Mouse (Mus musculus): Measurements from ENCODE around the gene Prrx2. TPM values are rescaled to one million over a fixed set of nuclear protein-coding genes. Genes with fewer than 3 reads are reported as not detected.

The Prrx2 gene
- total and polyA plus RNA-seq, 2 experiments from 2014 or later, result 3.6 to 24.0 TPM

DNA sequence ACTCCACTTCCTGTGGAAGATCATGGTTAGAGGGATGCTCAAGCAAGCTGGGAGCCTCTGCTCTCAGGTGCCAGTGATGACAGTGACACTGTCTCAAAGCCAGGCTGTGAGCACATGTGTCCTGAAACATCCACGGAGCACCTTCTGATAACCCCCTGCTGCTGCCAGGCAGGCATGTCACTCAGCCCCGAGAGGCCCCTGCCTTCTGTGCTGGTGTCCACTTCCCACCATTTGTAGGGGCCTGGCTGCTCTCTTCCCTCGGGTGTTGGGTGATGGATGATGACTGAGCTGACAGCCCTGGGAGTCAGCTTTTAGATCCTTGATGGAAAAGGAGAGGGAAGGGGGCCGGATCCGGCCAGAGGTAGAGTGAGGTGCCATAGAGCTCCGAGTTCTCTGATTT lies 12.0 kb downstream of the Prrx2 start:
- no peaks in the 10 kb centered on the region for H3K36me3 ChIP-seq (replicated peaks; ENCODE audit: control insufficient read depth, insufficient read depth, low read length)
- H3K4me1 ChIP-seq (ENCODE audit: control insufficient read depth, insufficient read depth), result no peaks in the 10 kb centered on the region
- H3K9ac ChIP-seq (replicated peaks; ENCODE audit: low read depth, low read length), result no peak overlapping the region
- ATAC-seq (ENCODE audit: insufficient read depth, low read depth), result no peak
- no peak overlapping the region for H3K4me2 ChIP-seq (ENCODE audit: low read depth, low read length)
- TF ChIP-seq CTCF (IDR thresholded peaks at IDR 0.05; ENCODE audit: low read depth), result no peak
- no peak for TF ChIP-seq EP300 (IDR thresholded peaks at IDR 0.05; ENCODE audit: low read depth)
- no peak overlapping the region for H3K4me3 ChIP-seq (ENCODE audit: low read depth, low read length)
- no peak overlapping the region for H3K27ac ChIP-seq (ENCODE audit: low read depth)
- no peaks in the 10 kb centered on the region for H3K9me3 ChIP-seq (replicated peaks; ENCODE audit: control insufficient read depth, low read length)
- WGBS, result 9% methylated on average over 6 of the region's 6 CpGs
- H3K27me3 ChIP-seq (ENCODE audit: control insufficient read depth, insufficient read depth, low read length), result peaks cover 8% of the 10 kb centered on the region; the same call in 1 of the 2 replicates
- DNase-seq (ENCODE audit: low spot score), result no peak

DNA sequence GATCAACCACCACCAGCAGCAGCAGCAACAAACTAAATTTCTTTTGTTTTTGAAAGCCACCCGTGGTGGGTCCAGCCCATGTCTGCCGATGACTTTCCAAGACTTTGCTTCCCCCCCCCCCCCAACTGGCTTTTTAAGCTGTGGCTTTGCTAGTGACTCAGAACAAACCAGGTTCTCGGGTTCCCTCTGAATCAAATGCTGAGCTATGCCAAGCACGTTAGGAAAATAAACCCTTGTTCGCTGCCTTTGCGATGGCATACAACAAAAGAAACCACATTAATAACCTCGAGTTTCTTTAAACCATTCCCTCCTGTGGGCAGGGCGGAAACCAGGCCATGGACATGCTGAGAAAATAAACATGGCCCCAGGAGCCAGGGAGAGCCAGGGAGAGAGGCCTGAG lies 13.4 kb downstream of the Prrx2 start:
- no peaks in the 10 kb centered on the region for H3K9me3 ChIP-seq (replicated peaks; ENCODE audit: control insufficient read depth, low read length)
- H3K36me3 ChIP-seq (replicated peaks; ENCODE audit: control insufficient read depth, insufficient read depth, low read length), result no peaks in the 10 kb centered on the region
- no peak overlapping the region for H3K4me3 ChIP-seq (ENCODE audit: low read depth, low read length)
- H3K4me2 ChIP-seq (ENCODE audit: low read depth, low read length), result no peak overlapping the region
- H3K27me3 ChIP-seq (ENCODE audit: control insufficient read depth, insufficient read depth, low read length), result peaks cover 8% of the 10 kb centered on the region; the same call in 1 of the 2 replicates
- no peak for DNase-seq (ENCODE audit: low spot score)
- H3K9ac ChIP-seq (replicated peaks; ENCODE audit: low read depth, low read length), result no peak overlapping the region
- no peak for ATAC-seq (ENCODE audit: insufficient read depth, low read depth)
- 75% methylated on average over 8 of the region's 8 CpGs for WGBS
- peaks cover 7% of the 10 kb centered on the region; the same call in 1 of the 2 replicates for H3K4me1 ChIP-seq (ENCODE audit: control insufficient read depth, insufficient read depth)
- TF ChIP-seq CTCF (IDR thresholded peaks at IDR 0.05; ENCODE audit: low read depth) (no peak), EP300 (IDR thresholded peaks at IDR 0.05; ENCODE audit: low read depth) (no peak)
- H3K27ac ChIP-seq (ENCODE audit: low read depth), result no peak overlapping the region

DNA sequence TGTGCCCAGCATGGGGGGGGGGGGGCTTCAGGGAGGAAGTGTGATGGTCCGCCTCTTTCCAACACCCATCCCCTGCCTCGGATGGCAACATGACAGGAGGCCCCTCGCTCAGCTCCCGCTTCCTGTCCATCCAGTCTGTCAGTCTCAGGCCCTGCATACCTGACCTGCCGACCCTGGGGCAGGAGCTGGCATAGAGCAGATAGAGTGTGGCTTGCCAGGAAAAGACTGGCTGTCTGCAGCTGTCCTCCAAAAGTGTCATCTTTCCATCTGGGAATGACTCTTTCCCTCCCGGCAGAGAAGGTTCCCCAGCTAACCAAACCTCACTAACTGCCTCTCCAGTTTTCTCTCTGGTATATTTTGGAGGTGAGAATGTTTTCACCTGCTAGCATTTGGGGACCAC lies 15.8 kb downstream of the Prrx2 start:
- no peak for TF ChIP-seq CTCF (IDR thresholded peaks at IDR 0.05; ENCODE audit: low read depth)
- no peak for TF ChIP-seq EP300 (IDR thresholded peaks at IDR 0.05; ENCODE audit: low read depth)
- no peak for ATAC-seq (ENCODE audit: insufficient read depth, low read depth)
- Histone ChIP-seq H3K27me3 (ENCODE audit: control insufficient read depth, insufficient read depth, low read length) (no peaks in the 10 kb centered on the region), H3K9ac (replicated peaks; ENCODE audit: low read depth, low read length) (no peak overlapping the region), H3K36me3 (replicated peaks; ENCODE audit: control insufficient read depth, insufficient read depth, low read length) (no peaks in the 10 kb centered on the region), H3K4me3 (ENCODE audit: low read depth, low read length) (no peak overlapping the region), H3K4me2 (ENCODE audit: low read depth, low read length) (no peak overlapping the region), H3K27ac (ENCODE audit: low read depth) (no peak overlapping the region), H3K9me3 (replicated peaks; ENCODE audit: control insufficient read depth, low read length) (no peaks in the 10 kb centered on the region), H3K4me1 (ENCODE audit: control insufficient read depth, insufficient read depth) (peaks cover 7% of the 10 kb centered on the region; the same call in 1 of the 2 replicates)
- no peak for DNase-seq (ENCODE audit: low spot score)
- WGBS, result 29% methylated on average over 6 of the region's 6 CpGs

DNA sequence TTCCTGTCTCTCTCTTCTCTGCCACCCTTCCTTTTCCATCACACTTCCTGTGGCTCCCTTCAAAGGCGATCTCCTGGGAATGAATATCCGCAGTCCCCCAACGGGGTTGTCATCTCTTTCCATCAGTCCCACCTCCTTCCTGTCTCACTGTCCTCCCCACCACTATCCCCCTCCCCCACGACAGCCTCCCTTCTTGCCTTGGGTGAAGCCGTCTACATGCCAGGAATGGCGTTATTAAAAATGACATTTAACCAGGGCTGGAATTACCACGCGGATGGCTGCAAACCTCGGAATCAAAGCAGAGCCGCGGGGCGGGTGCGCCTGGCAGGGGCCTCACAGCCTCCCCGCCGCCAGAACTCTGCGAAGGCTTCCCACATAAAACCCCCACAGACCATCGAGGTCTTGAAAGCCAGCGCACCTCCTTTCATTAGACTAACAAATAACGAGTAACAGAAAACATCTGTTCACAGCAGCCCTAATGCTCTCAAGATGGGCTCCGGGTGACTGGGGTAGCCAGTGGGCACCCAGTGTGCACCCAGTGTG lies 18.1 kb downstream of the Prrx2 start:
- DNase-seq (ENCODE audit: low spot score), result no peak
- no peaks in the 10 kb centered on the region for H3K9me3 ChIP-seq (replicated peaks; ENCODE audit: control insufficient read depth, low read length)
- no peak overlapping the region for H3K4me2 ChIP-seq (ENCODE audit: low read depth, low read length)
- H3K27me3 ChIP-seq (ENCODE audit: control insufficient read depth, insufficient read depth, low read length), result no peaks in the 10 kb centered on the region
- H3K4me3 ChIP-seq (ENCODE audit: low read depth, low read length), result no peak overlapping the region
- TF ChIP-seq CTCF (IDR thresholded peaks at IDR 0.05; ENCODE audit: low read depth) (no peak), EP300 (IDR thresholded peaks at IDR 0.05; ENCODE audit: low read depth) (no peak)
- H3K9ac ChIP-seq (replicated peaks; ENCODE audit: low read depth, low read length), result no peak overlapping the region
- ATAC-seq (ENCODE audit: insufficient read depth, low read depth), result no peak
- no peaks in the 10 kb centered on the region for H3K36me3 ChIP-seq (replicated peaks; ENCODE audit: control insufficient read depth, insufficient read depth, low read length)
- H3K4me1 ChIP-seq (ENCODE audit: control insufficient read depth, insufficient read depth), result peaks cover 7% of the 10 kb centered on the region; the same call in 1 of the 2 replicates
- H3K27ac ChIP-seq (ENCODE audit: low read depth), result no peak overlapping the region
- WGBS, result 39% methylated on average over 20 of the region's 20 CpGs

DNA sequence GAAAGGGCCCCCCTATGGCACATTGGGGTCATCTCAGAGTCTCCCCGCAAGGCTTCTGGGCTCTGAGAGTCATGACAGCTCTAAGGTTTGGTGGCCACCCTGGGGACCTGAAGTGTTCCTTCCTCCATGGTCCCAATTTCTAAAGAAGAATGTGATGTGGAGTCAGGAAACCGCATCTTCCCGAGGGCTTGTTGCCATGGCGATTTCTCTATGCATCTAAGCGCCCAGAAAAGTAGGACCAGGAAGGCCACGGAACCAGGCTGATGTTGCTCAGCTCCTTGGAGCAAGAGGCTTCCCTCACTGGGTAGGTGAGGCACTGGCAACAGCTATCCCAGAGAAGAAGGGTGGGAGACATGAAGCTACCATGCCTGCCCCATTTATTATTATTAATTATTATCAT lies 22.3 kb downstream of the Prrx2 start:
- Histone ChIP-seq H3K9me3 (replicated peaks; ENCODE audit: control insufficient read depth, low read length) (no peaks in the 10 kb centered on the region), H3K4me1 (ENCODE audit: control insufficient read depth, insufficient read depth) (peaks cover 7% of the 10 kb centered on the region; the same call in 1 of the 2 replicates), H3K27ac (ENCODE audit: low read depth) (no peak overlapping the region), H3K36me3 (replicated peaks; ENCODE audit: control insufficient read depth, insufficient read depth, low read length) (no peaks in the 10 kb centered on the region), H3K27me3 (ENCODE audit: control insufficient read depth, insufficient read depth, low read length) (no peaks in the 10 kb centered on the region), H3K4me2 (ENCODE audit: low read depth, low read length) (no peak overlapping the region), H3K9ac (replicated peaks; ENCODE audit: low read depth, low read length) (no peak overlapping the region), H3K4me3 (ENCODE audit: low read depth, low read length) (no peak overlapping the region)
- 86% methylated on average over 6 of the region's 6 CpGs for WGBS
- ATAC-seq (ENCODE audit: insufficient read depth, low read depth), result no peak
- no peak for TF ChIP-seq CTCF (IDR thresholded peaks at IDR 0.05; ENCODE audit: low read depth)
- no peak for TF ChIP-seq EP300 (IDR thresholded peaks at IDR 0.05; ENCODE audit: low read depth)
- DNase-seq (ENCODE audit: low spot score), result no peak

DNA sequence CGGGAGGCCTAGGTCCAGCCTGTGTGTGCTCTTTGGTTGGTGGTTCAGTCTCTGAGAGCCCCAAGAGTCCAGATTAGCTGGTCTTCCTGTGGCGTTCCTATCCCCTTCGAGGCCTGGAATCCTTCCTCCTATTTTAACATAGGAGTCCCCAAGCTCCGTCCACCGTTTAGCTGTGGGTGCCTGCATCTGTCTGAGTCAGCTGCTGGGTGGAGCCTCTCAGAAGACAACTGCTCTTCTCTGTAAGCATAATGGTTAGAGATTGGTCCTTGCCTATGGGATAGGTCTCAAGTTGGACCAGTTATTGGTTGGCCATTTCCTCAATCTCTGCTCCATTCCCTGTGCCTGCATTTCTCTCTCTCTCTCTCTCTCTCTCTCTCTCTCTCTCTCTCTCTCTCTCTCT lies 25.0 kb downstream of the Prrx2 start:
- ATAC-seq (ENCODE audit: insufficient read depth, low read depth), result no peak
- Histone ChIP-seq H3K4me2 (ENCODE audit: low read depth, low read length) (no peak overlapping the region), H3K9ac (replicated peaks; ENCODE audit: low read depth, low read length) (no peak overlapping the region), H3K4me1 (ENCODE audit: control insufficient read depth, insufficient read depth) (peaks cover 5% of the 10 kb centered on the region; the same call in 1 of the 2 replicates), H3K27ac (ENCODE audit: low read depth) (no peak overlapping the region), H3K27me3 (ENCODE audit: control insufficient read depth, insufficient read depth, low read length) (no peaks in the 10 kb centered on the region), H3K9me3 (replicated peaks; ENCODE audit: control insufficient read depth, low read length) (no peaks in the 10 kb centered on the region), H3K36me3 (replicated peaks; ENCODE audit: control insufficient read depth, insufficient read depth, low read length) (no peaks in the 10 kb centered on the region), H3K4me3 (ENCODE audit: low read depth, low read length) (no peak overlapping the region)
- DNase-seq (ENCODE audit: low spot score), result no peak
- 62% methylated on average over 5 of the region's 5 CpGs for whole genome bisulfite sequencing
- TF ChIP-seq CTCF (IDR thresholded peaks at IDR 0.05; ENCODE audit: low read depth) (no peak), EP300 (IDR thresholded peaks at IDR 0.05; ENCODE audit: low read depth) (no peak)

Data from heart, postnatal 0 days (tissue).